Mouse (Mus musculus) brown adipose tissue, adult 24 weeks (tissue): Measurements from ENCODE around the gene Nr5a2. TPM values are rescaled to one million over a fixed set of nuclear protein-coding genes. Genes with fewer than 3 reads are reported as not detected.

Experiments used
- H3K27ac ChIP-seq: fragments of 200-500 bp; replicated peaks from 2 replicates; pipeline ENCODE4 v1.5.1; 2012; ENCODE audit warnings: low read depth, mild to moderate bottlenecking, low read length
- H3K4me1 ChIP-seq: fragments of 200-500 bp; 2 replicates; pipeline ENCODE4 v1.6.1; 2012; ENCODE audit warnings: low read length, mixed read lengths; ENCODE audit not compliant: control insufficient read depth, insufficient read depth, insufficient read length
- H3K4me3 ChIP-seq: fragments of 200-500 bp; 2 replicates; pipeline ENCODE4 v1.5.1; 2012; ENCODE audit warnings: low read depth, mild to moderate bottlenecking, low read length, moderate library complexity; ENCODE audit not compliant: insufficient read depth
- polyA plus RNA-seq: library from polyadenylated mRNA; stranded (reverse); fragments of >200 nt; gene quantifications from 2 replicates; pipeline ENCODE4 v1.2.4, GENCODE M21; 2012; ENCODE audit not compliant: missing spikeins, insufficient read depth, insufficient read length

Gene Nr5a2
- polyA plus RNA-seq, 1 experiment: 0.20 TPM

GRCm38 (mm10) chr1:136954108-136954494 is 6.1 kb downstream of the Nr5a2 start:
- no peak overlapping the region for H3K4me3 ChIP-seq
- H3K27ac ChIP-seq: no peak overlapping the region
- H3K4me1 ChIP-seq: peaks cover 3% of the 10 kb centered on the region; the same call in 1 of the 2 replicates

GRCm38 (mm10) chr1:136953444-136954107 is 6.7 kb downstream of the Nr5a2 start:
- peak overlapping the region; percentile 20; the same call in 1 of the 2 replicates for H3K4me3 ChIP-seq
- H3K4me1 ChIP-seq: peaks cover 3% of the 10 kb centered on the region; the same call in 1 of the 2 replicates
- H3K27ac ChIP-seq: no peak overlapping the region

DNA sequence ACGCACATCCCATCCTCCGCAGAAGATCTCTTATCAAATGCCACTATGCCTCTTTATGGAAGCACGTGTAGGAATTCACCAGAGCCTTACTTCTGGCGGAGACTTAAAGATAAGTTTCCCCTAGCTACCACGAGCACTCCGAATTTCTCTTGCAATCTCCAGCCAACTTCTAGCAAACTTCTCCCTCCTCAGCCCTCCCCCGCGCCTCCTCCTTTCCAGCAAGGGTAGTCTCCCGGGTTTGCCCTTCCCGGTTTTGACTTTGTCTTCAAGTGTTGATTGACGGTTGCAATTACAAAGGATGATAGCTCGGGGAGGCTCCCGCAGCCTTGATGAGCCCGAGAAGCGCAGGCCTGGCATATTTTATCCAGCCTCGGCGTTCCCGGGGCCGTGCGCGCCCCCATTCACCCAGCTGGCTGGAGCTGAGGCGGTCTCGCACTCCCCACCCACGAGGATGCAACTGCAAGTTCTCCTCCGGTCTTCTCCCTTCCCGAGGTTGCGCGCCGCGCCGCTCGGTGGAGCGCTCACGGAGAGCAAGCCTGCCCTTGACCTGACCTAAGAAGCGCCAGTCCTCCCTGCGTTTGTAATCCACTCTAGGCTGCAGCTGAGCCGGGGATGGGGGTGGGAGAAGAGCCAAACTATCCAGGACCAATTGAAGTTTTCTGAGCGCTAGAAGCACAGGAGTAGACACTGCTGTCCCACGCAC is 7.5 kb downstream of the Nr5a2 start:
- peak overlapping the region; percentile 44 for H3K4me3 ChIP-seq

GRCm38 (mm10) chr1:136951946-136952531 is 8.2 kb downstream of the Nr5a2 start:
- peak overlapping the region; percentile 44 for H3K4me3 ChIP-seq
- no peak overlapping the region for H3K27ac ChIP-seq
- peaks cover 3% of the 10 kb centered on the region; the same call in 1 of the 2 replicates for H3K4me1 ChIP-seq

More for the DNA sequence above, 7.5 kb downstream of the Nr5a2 start:
- Histone ChIP-seq H3K4me1 (peaks cover 3% of the 10 kb centered on the region; the same call in 1 of the 2 replicates), H3K27ac (no peak overlapping the region)

GRCm38 (mm10) chr1:136951155-136951650 is 9.0 kb downstream of the Nr5a2 start:
- Histone ChIP-seq H3K27ac (no peak overlapping the region), H3K4me1 (peaks cover 3% of the 10 kb centered on the region; the same call in 1 of the 2 replicates), H3K4me3 (no peak overlapping the region)

- Histone ChIP-seq H3K4me3 (peak overlapping the region; percentile 60), H3K27ac (no peak overlapping the region), H3K4me1 (peaks cover 3% of the 10 kb centered on the region; the same call in 1 of the 2 replicates)
These were observed 10.9 kb downstream of the Nr5a2 start for GRCm38 (mm10) chr1:136949323-136949741.

GRCm38 (mm10) chr1:136948511-136949275 is 11.6 kb downstream of the Nr5a2 start:
- peak overlapping the region; percentile 60 for H3K4me3 ChIP-seq
- peaks cover 3% of the 10 kb centered on the region; the same call in 1 of the 2 replicates for H3K4me1 ChIP-seq
- H3K27ac ChIP-seq: 0 out of 2 replicates have a peak overlapping the region, but pooled peaks have one; percentile 13

DNA sequence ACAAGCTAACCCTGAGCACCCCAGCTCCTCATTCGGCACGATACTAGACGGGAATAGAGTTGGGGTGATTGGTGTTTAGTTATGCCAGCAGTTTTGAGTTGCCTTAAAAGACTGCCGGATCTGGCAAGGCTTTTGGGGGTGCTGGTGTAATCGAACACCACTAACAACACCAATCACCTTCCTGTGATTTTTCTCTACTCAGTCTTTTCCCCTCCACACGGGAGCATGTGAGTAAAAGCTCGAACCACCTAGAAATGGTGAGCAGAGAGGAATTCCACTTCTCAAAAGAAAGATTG is 12.2 kb downstream of the Nr5a2 start:
- Histone ChIP-seq H3K4me3 (peak overlapping the region; percentile 60), H3K4me1 (peaks cover 3% of the 10 kb centered on the region; the same call in 1 of the 2 replicates), H3K27ac (no peak overlapping the region)

DNA sequence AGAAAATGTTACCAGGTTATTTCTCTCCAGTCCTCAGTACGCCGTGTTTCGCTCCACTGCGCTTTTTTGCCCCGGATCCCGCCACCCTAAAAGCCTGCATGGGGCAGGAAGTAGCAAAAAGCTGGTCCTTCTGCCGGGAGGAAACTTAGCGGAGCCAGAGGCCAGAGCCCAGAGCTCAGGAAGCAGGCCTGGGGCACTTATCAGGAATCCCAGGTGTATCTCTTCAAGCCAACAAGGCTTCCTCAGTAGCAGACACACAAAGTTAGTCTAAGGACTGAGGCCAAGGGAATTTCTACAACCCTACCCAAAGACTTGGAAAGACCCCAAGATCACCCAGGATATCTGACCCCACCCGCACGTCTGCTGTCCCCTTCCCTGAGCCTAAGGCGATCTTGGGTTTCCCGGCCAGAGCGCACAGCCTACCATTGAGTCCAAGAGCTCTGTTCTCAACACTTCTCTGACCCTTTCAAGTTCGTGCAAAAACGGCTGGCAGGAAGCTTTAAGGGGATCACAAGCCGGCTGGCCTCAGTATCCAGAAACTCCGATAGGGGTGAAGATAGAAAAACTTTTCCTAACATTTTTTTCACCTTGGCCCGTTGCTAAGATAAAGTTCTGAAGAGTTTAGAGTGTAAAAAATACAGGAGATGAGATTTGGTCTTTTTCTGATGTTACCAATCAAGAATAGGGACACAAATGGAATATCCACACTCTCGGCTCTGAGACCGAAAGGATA is 12.7 kb downstream of the Nr5a2 start:
- 0 out of 2 replicates have a peak overlapping the region, but pooled peaks have one; percentile 0 for H3K27ac ChIP-seq
- peaks cover 3% of the 10 kb centered on the region; the same call in 1 of the 2 replicates for H3K4me1 ChIP-seq
- H3K4me3 ChIP-seq: peak overlapping the region; percentile 60

DNA sequence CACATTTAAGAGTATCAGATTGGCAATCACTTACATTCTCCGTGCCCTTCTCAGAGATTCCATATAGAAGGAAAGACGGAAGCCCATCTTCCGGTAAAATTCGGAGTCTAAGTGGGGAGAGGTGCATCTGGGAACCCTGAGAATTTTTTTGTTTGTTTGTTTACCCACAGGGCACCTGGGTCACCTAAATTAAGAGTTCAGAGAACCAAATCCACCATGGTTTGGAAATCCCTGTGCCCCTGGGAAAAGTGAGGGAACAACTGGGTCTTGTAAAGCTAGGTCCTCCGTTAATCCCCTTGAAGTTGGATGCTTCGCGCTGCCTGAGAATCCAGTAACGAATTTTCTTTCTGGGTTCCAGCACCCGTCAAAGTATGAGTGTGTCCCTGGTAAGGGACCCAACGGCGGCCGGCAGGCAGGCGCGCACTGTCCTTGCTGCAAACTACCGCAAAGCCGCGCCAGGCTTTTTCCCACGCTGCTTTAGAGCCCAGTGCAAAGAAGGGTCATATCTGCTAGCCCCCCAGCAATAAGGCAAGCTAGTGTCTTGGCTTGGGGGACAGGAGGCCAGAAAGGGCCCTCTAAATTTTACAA is 13.3 kb downstream of the Nr5a2 start:
- Histone ChIP-seq H3K27ac (no peak overlapping the region), H3K4me1 (no peaks in the 10 kb centered on the region), H3K4me3 (peak overlapping the region; percentile 60)

DNA sequence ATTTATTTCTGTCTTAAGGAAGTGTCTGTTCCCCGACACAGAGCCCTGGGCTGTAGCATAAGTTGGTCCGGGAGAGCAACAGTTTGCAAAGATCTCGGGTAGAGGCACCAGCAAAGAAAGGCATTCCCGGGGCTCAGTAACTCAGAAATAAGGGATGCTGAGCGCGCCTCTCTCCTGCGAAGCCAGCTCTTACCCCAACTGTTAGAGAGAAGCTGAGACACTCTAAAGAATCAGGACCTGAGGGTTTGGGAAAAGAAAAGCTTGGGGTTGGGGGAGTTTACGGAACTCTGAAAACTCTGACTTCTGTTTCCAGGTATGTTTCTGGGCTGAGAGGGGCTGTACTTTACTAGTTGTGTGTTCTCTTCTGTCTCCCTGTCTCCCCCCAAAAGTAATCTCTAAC is 13.8 kb downstream of the Nr5a2 start:
- Histone ChIP-seq H3K27ac (no peak overlapping the region), H3K4me3 (peak overlapping the region; percentile 60), H3K4me1 (no peaks in the 10 kb centered on the region)

- no peaks in the 10 kb centered on the region for H3K4me1 ChIP-seq
- H3K4me3 ChIP-seq: peak overlapping the region; percentile 15
- H3K27ac ChIP-seq: no peak overlapping the region
These were observed 14.4 kb downstream of the Nr5a2 start for GRCm38 (mm10) chr1:136945876-136946275.

- Histone ChIP-seq H3K4me3 (peak overlapping the region; percentile 15; the same call in 1 of the 2 replicates), H3K4me1 (no peaks in the 10 kb centered on the region)
These were observed 14.8 kb downstream of the Nr5a2 start for GRCm38 (mm10) chr1:136945426-136945825.

DNA sequence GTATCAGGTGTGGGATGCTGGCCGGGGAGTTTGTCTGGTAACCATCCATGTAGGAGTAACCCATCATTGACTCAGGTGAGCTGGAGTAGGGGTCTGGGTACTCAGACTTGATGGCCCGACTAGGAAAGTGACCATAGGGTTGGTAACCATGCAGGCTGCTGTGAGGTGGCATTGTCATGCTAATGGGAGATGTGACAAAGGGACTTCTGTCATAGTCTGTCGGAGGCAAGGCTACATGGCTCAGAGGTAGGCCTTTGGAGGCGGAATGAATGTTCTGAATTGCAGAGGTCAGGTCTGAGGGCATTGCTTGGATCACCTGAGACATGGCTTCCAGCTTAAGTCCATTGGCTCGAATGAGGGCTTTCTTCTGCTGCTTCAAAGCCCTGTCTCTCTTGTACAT is 19.6 kb downstream of the Nr5a2 start:
- Histone ChIP-seq H3K4me1 (no peaks in the 10 kb centered on the region), H3K27ac (no peak overlapping the region), H3K4me3 (no peak overlapping the region)

More at GRCm38 (mm10) chr1:136945426-136945825, 14.8 kb downstream of the Nr5a2 start:
- H3K27ac ChIP-seq: no peak overlapping the region
